Mouse (Mus musculus) kidney, adult 2 months (tissue): ENCODE measurements around the gene Doc2g. TPM values are rescaled to one million over a fixed set of nuclear protein-coding genes. Genes with fewer than 3 reads are reported as not detected.
A peak's percentile ranks its signal among the peaks of the same experiment; 100 is the strongest.

Source experiments
- DNase-seq: peaks from one replicate; pipeline ENCODE4 v3.0.0; 2021
- H3K27ac ChIP-seq: fragments of 200-500 bp; 2 replicates; pipeline ENCODE4 v1.5.1; 2012; ENCODE audit warnings: low read depth, low read length, control low read depth, inconsistent platforms; ENCODE audit not compliant: insufficient read depth
- H3K27me3 ChIP-seq: fragments of 200-500 bp; replicated peaks from 2 replicates; pipeline ENCODE4 v1.6.1; 2012; ENCODE audit warnings: mild to moderate bottlenecking, moderate library complexity, low read length, inconsistent platforms; ENCODE audit not compliant: control insufficient read depth, insufficient read depth
- H3K36me3 ChIP-seq: fragments of 200-500 bp; 2 replicates; pipeline ENCODE4 v1.6.1; 2012; ENCODE audit warnings: mild to moderate bottlenecking, moderate library complexity, low read length, inconsistent platforms; ENCODE audit not compliant: control insufficient read depth, insufficient read depth
- H3K4me1 ChIP-seq: fragments of 200-500 bp; 2 replicates; pipeline ENCODE4 v1.6.1; 2011; ENCODE audit warnings: low read length; ENCODE audit not compliant: control insufficient read depth, insufficient read depth
- H3K4me3 ChIP-seq: fragments of 200-500 bp; 2 replicates; pipeline ENCODE4 v1.5.1; 2011; ENCODE audit warnings: mild to moderate bottlenecking, low read depth, low read length, control low read depth; ENCODE audit not compliant: insufficient read depth
- CTCF ChIP-seq: fragments of 200-500 bp; conservative IDR thresholded peaks from 2 replicates; pipeline ENCODE4 v1.5.1; 2011; ENCODE audit warnings: low read depth, mild to moderate bottlenecking, control low read depth, low read length, moderate library complexity, mixed read lengths; ENCODE audit not compliant: insufficient read depth, insufficient read length
- POLR2A ChIP-seq: fragments of 200-500 bp; IDR thresholded peaks from one replicate; pipeline ENCODE4 v1.6.1; 2011; ENCODE audit warnings: low read depth, low read length, control low read depth
- WGBS: fragments of 180-500 bp; shearing (Covaris S2); methylation state at CpG from one replicate; pipeline ENCODE4 v1.1.7; 2018; 5-methylcytosine and 5-hydroxymethylcytosine counted together
- polyA plus RNA-seq: library from polyadenylated mRNA; depleted of rRNA; stranded (reverse); fragments of >200 nt; gene quantifications from 2 replicates; pipeline ENCODE4 v1.2.3, GENCODE M21; 2012; rRNA removed

The Doc2g gene
- polyA plus RNA-seq, 1 experiment = 5.1 TPM

DNA sequence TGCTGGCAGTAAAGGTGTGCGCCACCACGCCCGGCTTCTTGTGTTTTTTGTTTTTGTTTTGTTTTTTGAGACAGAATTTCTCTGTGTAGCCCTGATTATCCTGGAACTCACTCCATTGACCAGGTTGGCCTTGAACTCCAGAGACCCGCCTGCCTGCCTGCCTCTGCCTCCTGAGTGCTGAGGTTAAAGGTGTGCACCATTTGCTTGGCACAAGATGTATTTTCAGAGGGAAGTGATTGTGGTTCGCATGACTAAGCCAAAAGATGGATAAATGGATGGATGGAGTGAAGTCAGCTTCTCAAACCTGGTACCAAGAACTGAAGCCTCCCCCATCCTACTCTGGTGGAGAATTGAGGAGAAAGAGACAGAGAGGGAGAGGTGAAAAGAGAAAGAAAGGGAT is 51.5 kb downstream of the Doc2g start:
- Histone ChIP-seq H3K4me1 (peaks cover 12% of the 10 kb centered on the region; the same call in 1 of the 2 replicates), H3K27ac (no peak overlapping the region), H3K27me3 (no peaks in the 10 kb centered on the region), H3K4me3 (no peak overlapping the region), H3K36me3 (no peaks in the 10 kb centered on the region)
- WGBS = 88% methylated on average over 5 of the region's 5 CpGs
- DNase-seq = no peak
- TF ChIP-seq POLR2A (no peak), CTCF (no peak)

DNA sequence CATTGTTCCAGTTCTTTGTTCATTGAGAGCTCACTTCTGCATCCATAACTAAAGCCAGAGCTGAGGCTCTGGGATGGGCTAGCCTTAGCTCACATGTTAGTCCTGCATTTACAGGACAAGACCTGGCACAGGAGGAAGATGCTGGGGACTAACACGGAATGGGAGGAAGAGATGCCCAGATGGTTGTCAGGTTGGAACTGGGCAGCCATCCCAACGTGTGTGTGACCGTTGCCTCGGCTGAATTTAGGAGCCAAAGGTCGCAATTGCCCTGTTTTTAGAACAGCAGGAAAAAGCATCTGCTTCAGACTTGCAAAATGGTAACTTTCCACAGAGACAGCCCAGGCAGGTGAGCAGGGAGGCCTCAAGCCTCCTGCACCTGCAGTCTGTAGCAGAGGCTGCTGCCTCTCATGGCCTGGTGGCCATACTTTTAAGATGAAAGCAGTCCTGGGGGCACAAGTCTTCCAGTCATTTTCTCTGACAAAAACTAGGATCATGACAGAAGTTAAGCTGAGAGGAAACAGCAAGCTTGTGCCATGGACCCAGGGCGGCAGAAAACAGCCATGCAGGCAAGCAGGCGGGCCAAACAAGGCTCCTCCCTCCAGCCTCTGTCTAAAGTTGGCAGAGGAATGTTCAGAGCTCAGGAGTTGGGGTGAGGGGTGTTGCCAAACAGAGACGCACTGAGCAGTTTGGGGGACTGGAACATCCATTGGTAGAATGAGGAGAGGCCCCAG is 52.3 kb downstream of the Doc2g start:
- Histone ChIP-seq H3K4me1 (peaks cover 12% of the 10 kb centered on the region; the same call in 1 of the 2 replicates), H3K27me3 (no peaks in the 10 kb centered on the region), H3K4me3 (no peak overlapping the region), H3K27ac (peak overlapping the region; percentile 82), H3K36me3 (no peaks in the 10 kb centered on the region)
- DNase-seq = peak; percentile 90
- 48% methylated on average over 8 of the region's 8 CpGs for WGBS
- no peak for TF ChIP-seq CTCF
- no peak for TF ChIP-seq POLR2A

DNA sequence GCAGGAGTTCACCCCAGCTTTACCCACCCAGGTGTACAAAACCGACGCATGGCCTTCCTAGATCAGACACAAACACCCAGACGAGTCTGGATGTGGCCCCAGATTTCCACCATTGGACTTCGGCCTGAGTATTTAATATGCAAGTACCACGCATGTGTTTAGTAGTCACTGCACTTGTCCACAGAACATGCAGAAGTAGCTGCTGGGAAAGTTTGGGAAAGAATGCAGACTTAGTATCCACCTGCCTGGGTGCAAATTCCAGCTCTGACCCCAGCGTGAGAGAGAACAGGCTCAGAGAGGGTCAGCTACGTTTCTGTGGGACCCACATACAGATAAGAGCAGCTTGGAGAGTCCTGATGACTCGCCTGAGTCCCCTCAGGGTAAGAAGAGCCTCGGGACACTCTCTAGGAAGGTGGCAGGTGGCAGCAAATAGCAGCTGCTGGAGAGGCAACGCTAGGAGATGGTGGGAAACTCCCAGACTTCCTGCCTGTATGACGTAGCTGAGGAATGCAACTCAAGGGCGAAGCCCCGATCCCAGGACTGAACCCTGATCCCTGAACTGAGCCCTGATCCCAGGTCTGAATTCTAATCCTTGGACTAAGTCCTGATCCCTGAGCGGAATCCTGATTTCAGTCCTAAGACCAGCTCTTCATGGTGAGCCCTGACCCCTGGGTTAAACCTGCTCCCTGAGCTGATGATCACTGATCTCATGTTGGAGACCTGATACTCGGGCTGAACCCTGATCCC is 53.0 kb downstream of the Doc2g start:
- 41% methylated on average over 15 of the region's 15 CpGs for WGBS
- H3K27me3 ChIP-seq = no peaks in the 10 kb centered on the region
- no peaks in the 10 kb centered on the region for H3K36me3 ChIP-seq
- DNase-seq = peak; percentile 73
- TF ChIP-seq CTCF (no peak), POLR2A (no peak)
- peak overlapping the region; percentile 82 for H3K27ac ChIP-seq
- H3K4me3 ChIP-seq = no peak overlapping the region
- H3K4me1 ChIP-seq = peaks cover 12% of the 10 kb centered on the region; the same call in 1 of the 2 replicates

Other genes starting within 250 kb of the Doc2g start
- 12.6 and 12.9 TPM in 2 replicates for gene Kmt5b, start 235.9 kb upstream of the Doc2g start, polyA plus RNA-seq
- gene Chka, start 151.5 kb upstream of the Doc2g start, polyA plus RNA-seq = 65.0 and 72.0 TPM in 2 replicates
- gene Tcirg1, start 96.2 kb upstream of the Doc2g start, polyA plus RNA-seq = 69.2 and 71.2 TPM in 2 replicates
- 678 and 742 TPM in 2 replicates for gene Ndufs8, start 90.5 kb upstream of the Doc2g start, polyA plus RNA-seq
- gene Aldh3b1, start 73.5 kb upstream of the Doc2g start, polyA plus RNA-seq = 17.4 and 19.4 TPM in 2 replicates
- gene Unc93b1, start 68.1 kb upstream of the Doc2g start, polyA plus RNA-seq = 52.3 and 55.7 TPM in 2 replicates
- gene Aldh3b3, start 44.7 kb upstream of the Doc2g start, polyA plus RNA-seq = 4.7 and 9.2 TPM in 2 replicates
- 2.6 and 3.9 TPM in 2 replicates for gene Aldh3b2, start 31.0 kb upstream of the Doc2g start, polyA plus RNA-seq
- 1,670 and 2,218 TPM in 2 replicates for gene Acy3, start 16.7 kb upstream of the Doc2g start, polyA plus RNA-seq
- gene Tbx10, start 10.6 kb upstream of the Doc2g start, polyA plus RNA-seq = 0.31 and 0.75 TPM in 2 replicates
- 19.9 and 20.9 TPM in 2 replicates for gene Nudt8, start 2.7 kb upstream of the Doc2g start, polyA plus RNA-seq
- gene Gm49405, start 2.7 kb upstream of the Doc2g start, polyA plus RNA-seq = 1.2 and 1.7 TPM in 2 replicates
- gene Ndufv1, start 9.5 kb downstream of the Doc2g start, polyA plus RNA-seq = 471 and 532 TPM in 2 replicates
- gene Gstp1, start 34.7 kb downstream of the Doc2g start, polyA plus RNA-seq = 686 and 745 TPM in 2 replicates
- gene Gstp2, start 42.7 kb downstream of the Doc2g start, polyA plus RNA-seq = 11.5 and 36.0 TPM in 2 replicates
- gene Gstp3, start 56.3 kb downstream of the Doc2g start, polyA plus RNA-seq = 0.72 and 2.3 TPM in 2 replicates
- 0.66 and 0.92 TPM in 2 replicates for gene Cabp2, start 78.3 kb downstream of the Doc2g start, polyA plus RNA-seq
- 134 and 138 TPM in 2 replicates for gene Cdk2ap2, start 93.9 kb downstream of the Doc2g start, polyA plus RNA-seq
- 41.6 and 46.3 TPM in 2 replicates for gene Pitpnm1, start 96.7 kb downstream of the Doc2g start, polyA plus RNA-seq
- gene Aip, start 122.5 kb downstream of the Doc2g start, polyA plus RNA-seq = 80.5 and 96.2 TPM in 2 replicates
- gene Gpr152, start 136.5 kb downstream of the Doc2g start, polyA plus RNA-seq = 0.03 and 0.05 TPM in 2 replicates
- gene Cabp4, start 140.7 kb downstream of the Doc2g start, polyA plus RNA-seq = 0.12 and 0.20 TPM in 2 replicates
- gene Coro1b, start 145.3 kb downstream of the Doc2g start, polyA plus RNA-seq = 176 and 181 TPM in 2 replicates
- 4.7 and 20.0 TPM in 2 replicates for gene Ptprcap, start 150.3 kb downstream of the Doc2g start, polyA plus RNA-seq
- 41.0 and 41.8 TPM in 2 replicates for gene Rps6kb2, start 160.0 kb downstream of the Doc2g start, polyA plus RNA-seq
- 3.8 and 4.0 TPM in 2 replicates for gene Carns1, start 172.2 kb downstream of the Doc2g start, polyA plus RNA-seq
- gene Tbc1d10c, start 188.0 kb downstream of the Doc2g start, polyA plus RNA-seq = 2.3 and 9.1 TPM in 2 replicates
- 484 and 509 TPM in 2 replicates for gene Ppp1ca, start 188.8 kb downstream of the Doc2g start, polyA plus RNA-seq
- gene Rad9a, start 198.3 kb downstream of the Doc2g start, polyA plus RNA-seq = 18.4 and 19.2 TPM in 2 replicates
- 13.6 TPM in 2 replicates for gene Clcf1, start 210.9 kb downstream of the Doc2g start, polyA plus RNA-seq
- 3.4 TPM in 1 of 2 replicates, not detected in the other for gene AC109138.7, start 211.0 kb downstream of the Doc2g start, polyA plus RNA-seq
- gene Pold4, start 228.6 kb downstream of the Doc2g start, polyA plus RNA-seq = 96.1 and 99.8 TPM in 2 replicates